Mouse (Mus musculus) thymus, adult 18-20 months (tissue): Measurements from ENCODE around the gene Ubqln2.
A peak's percentile ranks its signal among the peaks of the same experiment; 100 is the strongest.

Experiments
- DNase-seq, 2 experiments: peaks; one replicate each; pipeline ENCODE4 v3.0.0; 2022; ENCODE audit warnings: mixed read lengths in 2 of 2

The Ubqln2 gene

GRCm38 (mm10) chrX:153497688-153498516 lies at the start of gene Ubqln2:
Gene Ubqln2 (plus strand): TSS chrX:153498227.
- DNase-seq = peak; percentile 65

DNA sequence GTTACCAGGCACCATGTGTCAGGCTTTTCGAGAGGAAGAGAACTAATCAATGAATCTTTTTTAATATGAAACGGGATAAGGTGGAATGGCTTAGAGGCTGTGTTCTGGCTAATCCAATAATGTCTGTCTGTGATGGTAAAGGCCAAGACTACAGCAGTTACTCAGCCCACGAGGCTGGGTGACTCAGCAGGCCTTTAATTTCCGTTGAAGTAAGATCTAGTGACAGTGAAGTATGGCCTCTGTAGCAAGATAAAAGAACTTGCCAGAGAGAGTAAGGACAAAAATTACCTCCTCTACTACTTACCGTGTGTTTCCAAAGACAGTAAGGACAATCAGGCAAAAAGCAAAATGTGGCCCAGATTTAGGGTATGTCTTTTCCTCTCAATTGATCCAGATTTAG lies 46.1 kb upstream of the Ubqln2 start:
- DNase-seq = no peak

DNA sequence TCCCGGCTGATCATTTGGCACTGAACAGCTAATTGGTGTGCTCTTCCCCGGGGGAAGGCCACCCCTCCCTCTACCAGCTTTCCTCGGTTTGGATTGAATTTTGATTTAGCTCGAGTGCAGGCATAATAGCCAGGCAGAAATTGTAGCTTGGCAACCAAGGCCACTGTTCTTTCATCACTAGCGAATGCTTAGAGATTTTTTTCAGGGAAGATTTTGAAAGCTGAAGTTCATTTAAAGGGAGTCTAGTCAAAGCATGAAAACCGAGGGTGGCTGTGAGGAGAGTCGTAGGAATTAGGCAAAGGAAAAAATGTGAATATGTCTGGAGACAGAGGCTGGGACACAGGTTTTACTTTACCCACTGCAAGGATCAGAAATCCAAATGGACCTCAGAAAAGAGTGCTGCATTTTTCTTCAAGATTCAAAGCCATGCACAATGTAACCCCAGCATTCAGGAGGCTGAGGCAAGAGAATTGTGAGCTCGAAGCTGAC lies 21.2 kb upstream of the Ubqln2 start:
- DNase-seq = no peak

DNA sequence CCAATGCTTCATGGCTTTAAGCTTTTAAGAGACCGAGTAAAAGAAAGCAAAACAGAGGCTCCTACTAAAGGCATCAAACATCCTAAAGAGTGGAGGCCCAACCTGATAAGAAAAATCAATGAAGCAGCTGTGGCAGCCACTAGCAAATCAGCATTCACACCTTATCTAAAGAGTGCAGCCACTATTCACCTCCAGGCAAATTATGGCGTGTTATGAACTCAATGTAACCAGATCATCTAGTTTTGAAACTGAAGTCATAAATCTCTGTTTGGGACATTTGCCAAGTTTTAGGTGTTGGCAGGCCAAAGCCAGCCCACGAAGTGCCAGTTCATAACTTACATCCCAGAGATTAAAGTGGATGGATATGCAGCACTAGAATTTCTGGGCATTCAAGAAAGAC lies 5.7 kb upstream of the Ubqln2 start:
- DNase-seq = no peak

- DNase-seq = peak in 1 of 2 experiments; percentile 5
Measured at GRCm38 (mm10) chrX:153498665-153499293, 752 bp downstream of the Ubqln2 start.

DNA sequence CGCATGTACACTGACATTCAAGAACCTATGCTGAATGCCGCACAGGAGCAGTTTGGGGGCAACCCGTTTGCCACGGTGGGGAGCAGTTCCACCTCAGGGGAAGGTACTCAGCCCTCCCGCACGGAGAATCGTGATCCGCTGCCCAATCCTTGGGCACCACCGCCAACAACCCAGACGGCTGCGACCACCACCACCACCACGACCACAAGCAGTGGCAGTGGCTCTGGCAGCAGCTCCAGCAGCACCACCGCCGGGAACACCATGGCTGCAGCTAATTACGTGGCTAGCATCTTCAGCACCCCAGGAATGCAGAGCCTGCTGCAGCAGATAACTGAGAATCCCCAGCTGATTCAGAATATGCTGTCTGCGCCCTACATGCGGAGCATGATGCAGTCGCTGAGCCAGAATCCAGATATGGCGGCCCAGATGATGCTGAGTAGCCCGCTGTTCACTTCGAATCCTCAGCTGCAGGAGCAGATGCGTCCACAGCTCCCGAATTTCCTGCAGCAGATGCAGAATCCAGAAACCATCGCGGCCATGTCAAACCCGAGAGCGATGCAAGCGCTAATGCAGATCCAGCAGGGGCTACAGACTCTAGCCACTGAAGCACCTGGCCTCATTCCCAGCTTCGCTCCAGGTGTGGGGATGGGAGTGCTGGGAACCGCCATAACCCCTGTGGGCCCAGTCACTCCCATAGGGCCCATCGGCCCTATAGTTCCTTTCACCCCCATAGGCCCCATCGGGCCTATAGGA lies 1.4 kb downstream of the Ubqln2 start:
- DNase-seq = peak; percentile 0 to 3

GRCm38 (mm10) chrX:153500047-153500345 lies 2.0 kb downstream of the Ubqln2 start:
- DNase-seq = peak in 1 of 2 experiments; percentile 3

DNA sequence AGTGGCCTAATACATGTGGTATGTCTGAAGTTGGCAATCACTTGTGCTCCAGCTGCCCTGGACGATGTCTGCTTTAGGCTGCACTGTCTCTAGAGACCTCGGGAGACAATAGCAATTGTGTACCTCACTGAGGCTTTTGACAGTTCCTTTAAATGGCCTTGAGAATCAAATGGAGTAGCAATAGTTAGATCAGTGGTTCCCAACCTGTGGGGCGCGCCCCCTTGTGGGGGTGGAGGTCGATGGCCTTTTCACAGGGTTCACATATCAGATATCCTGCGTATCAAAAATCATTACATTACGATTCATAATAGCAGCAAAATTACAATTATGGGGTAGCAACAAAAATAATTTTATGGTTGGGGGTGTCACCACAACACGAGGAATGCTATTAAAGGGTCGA lies 7.9 kb downstream of the Ubqln2 start:
- DNase-seq = peak; percentile 8 to 17

DNA sequence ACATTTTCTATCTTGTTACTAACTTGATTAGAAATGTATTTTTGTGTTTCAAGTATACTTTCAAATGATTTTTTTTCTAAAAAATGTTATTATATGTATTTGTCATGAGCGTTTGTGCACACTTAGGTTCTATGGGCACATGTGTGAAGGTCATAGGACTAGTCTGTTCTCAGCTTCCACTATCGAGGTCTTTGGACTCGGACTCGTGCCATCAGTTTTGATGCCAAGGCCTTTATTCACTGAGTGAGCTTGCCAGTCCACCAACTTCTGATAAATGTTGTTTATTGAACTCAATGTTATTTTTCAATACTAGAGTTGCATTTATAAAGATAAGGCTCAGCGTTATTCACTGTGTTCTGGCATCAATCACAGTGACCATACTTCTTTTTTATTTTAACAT lies 17.5 kb downstream of the Ubqln2 start:
- no peak for DNase-seq

DNA sequence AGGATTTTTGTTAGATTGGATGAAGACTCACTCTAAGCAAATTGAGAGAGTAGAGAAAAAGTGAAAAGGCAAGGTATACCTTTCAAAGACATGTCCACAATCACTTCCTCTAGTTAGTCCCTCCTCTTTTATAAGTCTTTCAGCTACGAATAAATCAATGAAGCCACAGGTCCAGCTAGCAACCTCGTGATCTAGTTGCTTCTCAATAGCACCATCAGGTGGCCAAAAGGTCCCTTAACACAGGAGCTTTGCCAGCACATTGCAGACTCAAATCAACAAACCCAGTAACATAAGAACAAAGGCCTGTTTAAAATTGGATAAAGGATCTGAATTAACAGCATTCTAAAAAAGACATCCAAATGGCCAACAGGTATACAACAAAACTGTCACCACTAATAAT lies 30.4 kb downstream of the Ubqln2 start:
- DNase-seq = no peak
